Mouse (Mus musculus): ENCODE results near the gene Ces2a. TPM values are rescaled to one million over a fixed set of nuclear protein-coding genes. Genes with fewer than 3 reads are reported as not detected.

Ces2a gene
- polyA plus RNA-seq (2012), result not detected in 2 replicates

GRCm38 (mm10) chr8:104733753-104734152 is at the start of gene Ces2a:
Gene Ces2a, plus strand, starts transcription at chr8:104734003.

Other genes starting within 250 kb of the Ces2a start
- gene Terb1, start 224.1 kb upstream of the Ces2a start, polyA plus RNA-seq (2012), result 0.03 TPM in 1 of 2 replicates, not detected in the other
- 7.5 and 9.9 TPM in 2 replicates for gene Nae1, start 199.4 kb upstream of the Ces2a start, polyA plus RNA-seq (2012)
- 0.45 and 0.70 TPM in 2 replicates for gene Car7, start 199.3 kb upstream of the Ces2a start, polyA plus RNA-seq (2012)
- gene Pdp2, start 142.6 kb upstream of the Ces2a start, polyA plus RNA-seq (2012), result 1.8 and 2.4 TPM in 2 replicates
- gene Cdh16, start 109.6 kb upstream of the Ces2a start, polyA plus RNA-seq (2012), result not detected in 2 replicates
- 16.0 and 22.6 TPM in 2 replicates for gene Rrad, start 102.7 kb upstream of the Ces2a start, polyA plus RNA-seq (2012)
- 47.3 and 61.0 TPM in 2 replicates for gene Ciao2b, start 92.0 kb upstream of the Ces2a start, polyA plus RNA-seq (2012)
- not detected in 2 replicates for gene Ces2b, start 97.6 kb downstream of the Ces2a start, polyA plus RNA-seq (2012)
- gene Ces2c, start 113.1 kb downstream of the Ces2a start, polyA plus RNA-seq (2012), result 0.04 TPM in 1 of 2 replicates, not detected in the other
- gene Ces2e, start 192.3 kb downstream of the Ces2a start, polyA plus RNA-seq (2012), result not detected in 2 replicates
- not detected in 2 replicates for gene Ces2f, start 213.4 kb downstream of the Ces2a start, polyA plus RNA-seq (2012)
- gene Ces2g, start 227.7 kb downstream of the Ces2a start, polyA plus RNA-seq (2012), result 9.4 and 10.8 TPM in 2 replicates